Mouse (Mus musculus): ENCODE measurements around the gene Gm48552.

Gene Gm48552

GRCm38 (mm10) chr10:81419111-81419928 is 30.5 kb downstream of the Gm48552 start:
- DNase-seq (ENCODE audit: low read depth): no peak

DNA sequence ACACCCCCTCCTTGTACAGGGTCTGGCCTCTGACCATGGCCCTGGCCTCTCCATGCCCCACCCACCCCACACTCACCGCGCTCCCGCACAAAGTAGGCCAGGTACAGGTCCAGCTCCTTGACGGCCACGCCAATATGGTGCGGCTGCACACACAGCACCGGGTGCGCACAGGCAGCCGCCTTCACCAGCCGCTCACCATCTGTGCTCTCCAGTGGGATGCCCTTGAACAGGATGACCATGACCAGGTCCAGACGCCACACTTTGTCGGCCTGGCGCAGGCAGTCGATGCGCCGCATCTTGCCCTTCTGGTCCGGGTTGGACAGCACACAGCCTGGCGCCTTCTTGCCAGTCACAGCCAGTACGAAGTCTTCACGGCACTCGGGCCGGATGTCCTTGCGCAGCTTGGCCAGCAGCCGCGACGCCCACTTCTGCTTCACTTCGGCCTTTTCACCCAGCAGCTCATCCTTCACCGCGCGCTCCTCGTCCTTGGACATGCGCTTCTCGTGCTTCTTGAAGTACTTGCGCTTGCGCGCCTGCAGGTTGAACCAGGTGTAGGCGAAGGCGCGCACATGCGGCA is 31.5 kb downstream of the Gm48552 start:
- no peak for DNase-seq (ENCODE audit: low read depth)

DNA sequence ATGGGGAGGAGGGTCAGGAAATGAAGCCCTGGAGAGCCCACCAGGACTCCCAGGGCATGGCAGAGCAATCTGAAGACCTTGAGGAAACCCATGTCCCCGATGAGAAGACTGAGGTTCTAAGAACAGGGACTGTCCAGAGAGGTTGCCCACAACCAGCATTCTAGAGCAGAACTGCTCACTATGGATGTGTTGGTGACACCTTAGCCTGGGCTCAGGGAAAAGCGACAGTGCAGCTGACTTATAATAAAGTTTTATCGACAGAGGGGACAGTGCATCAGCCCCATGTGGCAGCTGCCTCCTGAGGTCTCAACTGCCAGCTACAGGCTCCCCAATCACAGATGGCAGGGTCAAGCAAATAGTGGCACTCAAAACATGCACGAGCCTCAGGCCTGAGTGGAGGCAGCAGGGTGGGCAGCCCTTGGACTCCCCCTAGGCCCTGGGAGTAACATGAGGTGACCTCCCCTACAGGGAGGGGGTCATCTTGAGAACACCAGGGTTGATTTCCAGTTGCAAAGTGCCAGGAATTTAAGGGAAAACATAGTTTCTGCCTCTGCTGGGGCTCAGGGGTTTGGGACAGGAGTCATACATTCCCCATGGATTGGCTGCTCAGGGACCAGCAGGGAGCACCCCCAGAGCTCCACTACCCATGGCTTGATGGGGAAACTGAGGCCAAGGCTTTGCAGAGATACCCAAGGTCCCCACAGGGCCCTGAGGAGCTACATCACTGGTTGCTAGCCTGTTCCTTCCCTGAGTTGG is 32.4 kb downstream of the Gm48552 start:
- DNase-seq (ENCODE audit: low read depth): no peak

DNA sequence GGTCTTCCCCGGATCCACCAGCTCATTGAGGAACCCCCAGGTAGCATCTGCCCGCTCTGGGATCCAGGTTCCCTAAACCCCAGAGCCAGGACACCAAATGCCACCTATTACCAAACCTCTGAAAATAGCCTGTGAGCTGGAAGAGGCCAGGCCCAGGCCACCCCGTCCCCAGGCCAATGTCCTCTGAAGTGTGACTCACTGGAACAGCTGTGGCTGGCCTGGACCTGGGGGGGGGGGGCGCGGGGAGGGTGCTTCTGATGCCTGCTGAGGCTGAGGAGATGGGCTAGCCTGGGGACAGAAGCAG is 32.9 kb downstream of the Gm48552 start:
- DNase-seq (ENCODE audit: low read depth): no peak

GRCm38 (mm10) chr10:81422191-81422590 is 33.4 kb downstream of the Gm48552 start:
- no peak for DNase-seq (ENCODE audit: low read depth)

DNA sequence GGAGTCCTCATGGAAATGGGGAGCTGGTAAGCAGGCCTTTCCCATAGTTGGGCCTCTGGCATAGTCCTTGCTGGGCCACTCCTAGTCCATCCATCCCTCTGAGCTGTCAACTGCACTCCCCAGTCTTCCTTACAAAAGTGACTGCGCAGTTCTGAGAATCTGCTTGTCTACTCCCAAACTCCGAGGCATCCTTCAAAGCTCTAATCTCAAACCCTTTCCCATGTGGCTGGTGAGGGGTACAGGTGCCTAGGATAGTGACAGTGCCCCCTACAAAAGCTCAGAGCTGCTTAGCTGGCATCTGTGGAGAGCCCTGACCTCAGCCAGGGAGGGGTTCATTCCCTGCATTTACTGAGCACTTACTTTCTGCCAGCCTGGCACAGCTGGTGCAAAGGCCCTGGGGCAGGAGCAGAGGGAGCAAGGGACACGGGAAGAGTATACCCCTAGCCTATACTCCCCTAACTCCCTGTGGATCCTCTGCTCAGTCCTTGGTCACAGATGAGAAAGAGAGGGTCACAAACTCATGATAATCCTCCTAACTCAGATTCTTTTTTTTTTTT is 33.9 kb downstream of the Gm48552 start:
- no peak for DNase-seq (ENCODE audit: low read depth)

GRCm38 (mm10) chr10:81423476-81424245 is 34.9 kb downstream of the Gm48552 start:
- no peak for DNase-seq (ENCODE audit: low read depth)

DNA sequence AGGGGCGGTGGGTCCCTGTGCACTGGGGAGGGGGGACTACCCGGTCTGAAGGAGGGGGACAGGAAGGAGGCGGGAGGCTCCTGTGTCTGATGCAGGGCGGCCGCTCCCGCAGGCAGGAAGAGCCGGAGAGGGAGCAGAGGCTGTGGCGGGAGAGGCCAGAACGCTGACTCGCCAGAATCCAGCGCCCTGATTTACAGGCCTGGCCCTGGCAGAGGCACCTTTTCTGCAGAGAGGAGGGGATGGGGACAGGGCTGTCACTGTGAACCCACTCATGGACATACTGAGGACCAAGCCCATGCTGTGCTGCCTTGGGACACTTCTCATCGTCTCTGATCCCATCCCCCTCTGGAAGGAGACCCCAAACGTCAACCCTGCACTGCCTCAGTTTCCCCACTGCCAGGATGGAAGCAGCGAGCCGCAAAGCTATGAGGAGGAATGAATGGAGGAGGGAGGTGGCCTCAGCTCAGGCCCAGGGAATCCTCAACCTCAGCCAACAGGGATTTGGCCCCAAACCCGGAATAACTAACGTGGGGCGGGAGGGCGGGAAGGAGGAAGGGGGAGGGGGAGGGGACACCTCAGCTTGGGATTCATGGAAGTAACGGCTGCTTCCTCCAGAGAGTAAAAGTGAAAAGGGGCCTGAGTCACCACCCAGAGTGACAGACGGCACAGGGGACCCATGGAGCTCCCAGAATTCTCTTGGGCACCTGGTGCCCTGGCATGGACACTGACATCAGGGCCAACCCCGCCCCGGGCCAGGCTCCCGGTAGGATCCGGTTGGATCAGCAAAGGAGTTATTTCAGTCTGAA is 35.6 kb downstream of the Gm48552 start:
- no peak for DNase-seq (ENCODE audit: low read depth)

GRCm38 (mm10) chr10:81425236-81425850 is 36.5 kb downstream of the Gm48552 start:
- no peak for DNase-seq (ENCODE audit: low read depth)

- no peak for DNase-seq (ENCODE audit: low read depth)
Measured at GRCm38 (mm10) chr10:81426081-81426671, 37.4 kb downstream of the Gm48552 start.

DNA sequence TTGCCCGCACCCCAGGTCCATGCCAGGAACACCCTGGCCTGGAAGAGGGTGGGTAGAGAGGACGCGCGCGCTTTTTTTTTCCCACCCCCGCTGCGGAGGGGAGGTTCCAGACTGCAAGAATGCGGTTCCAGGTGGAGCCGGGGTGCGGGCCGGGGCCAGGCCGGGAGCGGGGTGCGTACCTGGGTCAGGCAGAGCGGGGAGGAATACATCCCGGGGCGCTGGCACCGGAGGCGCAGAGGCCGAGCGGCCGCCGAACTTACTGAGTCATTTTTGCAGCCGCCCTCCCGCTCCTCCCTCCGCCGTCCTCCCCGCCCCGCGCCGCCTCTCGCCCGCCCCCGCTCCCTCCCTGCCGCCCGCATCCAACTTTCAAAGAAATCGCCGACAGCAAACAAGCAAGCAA is 38.1 kb downstream of the Gm48552 start:
- no peak for DNase-seq (ENCODE audit: low read depth)

- no peak for DNase-seq (ENCODE audit: low read depth)
Measured at GRCm38 (mm10) chr10:81427327-81427726, 38.5 kb downstream of the Gm48552 start.

DNA sequence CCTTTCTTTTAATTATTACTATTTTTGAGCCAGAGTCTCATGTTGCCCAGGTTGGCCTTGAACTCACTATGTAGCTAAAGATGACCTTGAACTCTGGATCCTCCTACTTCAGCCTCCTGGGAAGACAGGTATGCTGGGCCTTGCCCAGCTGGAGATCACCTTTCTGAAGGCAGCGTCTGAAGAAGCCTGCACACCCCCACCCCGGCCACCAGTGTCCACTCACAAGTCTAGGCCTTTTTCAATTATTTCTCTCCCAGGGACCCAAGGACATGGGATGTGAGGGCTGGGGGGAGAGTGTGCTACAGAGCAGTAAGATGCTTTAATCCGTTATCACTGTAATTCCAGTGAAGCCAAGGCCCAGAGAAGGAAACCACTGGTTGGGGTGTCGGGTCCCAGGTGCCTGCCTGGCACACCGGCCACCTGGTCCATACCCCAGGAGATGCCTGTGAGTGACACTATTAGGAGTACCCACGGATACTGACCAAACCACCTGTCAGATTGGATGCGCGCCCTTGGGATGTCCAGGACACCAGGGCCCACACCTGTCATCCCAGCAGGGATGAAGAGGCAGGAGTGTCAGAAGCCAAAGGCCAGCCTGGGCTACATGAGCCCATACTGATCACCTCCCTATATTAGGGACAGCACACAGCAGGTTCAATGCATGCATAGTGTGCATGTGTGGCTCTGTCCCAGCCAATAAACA is 39.1 kb downstream of the Gm48552 start:
- no peak for DNase-seq (ENCODE audit: low read depth)

DNA sequence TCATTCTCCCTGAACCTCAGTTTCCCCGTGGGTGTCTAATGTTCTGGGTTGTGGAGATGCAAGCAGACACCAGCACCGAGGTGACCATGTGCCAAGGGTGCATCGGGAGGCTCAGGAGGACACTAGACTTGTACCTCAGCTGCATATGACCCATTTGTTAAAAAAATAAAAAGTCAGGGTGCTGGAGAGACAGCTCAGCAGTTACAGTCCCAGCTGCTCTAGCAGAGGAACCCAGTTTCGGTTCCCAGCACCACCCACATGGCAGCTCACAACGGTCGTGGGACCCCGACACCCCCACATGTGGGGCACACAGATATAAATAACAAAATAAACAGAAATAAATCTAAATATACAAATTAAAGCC is 39.7 kb downstream of the Gm48552 start:
- DNase-seq (ENCODE audit: low read depth): no peak

- DNase-seq (ENCODE audit: low read depth): no peak
Measured at GRCm38 (mm10) chr10:81429092-81429491, 40.3 kb downstream of the Gm48552 start.

DNA sequence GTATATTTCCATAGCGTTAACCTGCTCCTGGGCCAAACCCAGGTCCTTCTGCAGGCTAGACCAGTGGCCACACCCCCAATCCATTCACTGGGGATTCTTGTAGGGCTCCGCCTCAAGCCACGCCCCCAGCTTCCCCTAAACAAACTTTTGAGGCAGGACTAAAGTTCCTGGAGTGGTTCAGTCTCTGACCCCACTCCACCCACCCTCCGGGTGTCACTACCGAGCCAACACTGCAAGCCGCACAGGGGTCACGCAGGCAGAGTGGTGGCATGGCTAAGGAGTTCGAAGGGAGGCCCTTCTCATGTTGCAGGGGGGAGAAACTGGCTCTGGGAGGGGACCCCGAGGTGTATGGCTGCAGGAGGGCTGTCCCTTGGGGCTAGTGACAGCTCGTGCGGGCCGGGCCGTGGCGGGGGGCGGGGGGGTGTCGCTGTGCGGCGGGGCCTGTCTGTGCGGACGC is 40.8 kb downstream of the Gm48552 start:
- DNase-seq (ENCODE audit: low read depth): peak; percentile 95

GRCm38 (mm10) chr10:81430141-81430830 is 41.5 kb downstream of the Gm48552 start:
- peak; percentile 70 for DNase-seq (ENCODE audit: low read depth)

DNA sequence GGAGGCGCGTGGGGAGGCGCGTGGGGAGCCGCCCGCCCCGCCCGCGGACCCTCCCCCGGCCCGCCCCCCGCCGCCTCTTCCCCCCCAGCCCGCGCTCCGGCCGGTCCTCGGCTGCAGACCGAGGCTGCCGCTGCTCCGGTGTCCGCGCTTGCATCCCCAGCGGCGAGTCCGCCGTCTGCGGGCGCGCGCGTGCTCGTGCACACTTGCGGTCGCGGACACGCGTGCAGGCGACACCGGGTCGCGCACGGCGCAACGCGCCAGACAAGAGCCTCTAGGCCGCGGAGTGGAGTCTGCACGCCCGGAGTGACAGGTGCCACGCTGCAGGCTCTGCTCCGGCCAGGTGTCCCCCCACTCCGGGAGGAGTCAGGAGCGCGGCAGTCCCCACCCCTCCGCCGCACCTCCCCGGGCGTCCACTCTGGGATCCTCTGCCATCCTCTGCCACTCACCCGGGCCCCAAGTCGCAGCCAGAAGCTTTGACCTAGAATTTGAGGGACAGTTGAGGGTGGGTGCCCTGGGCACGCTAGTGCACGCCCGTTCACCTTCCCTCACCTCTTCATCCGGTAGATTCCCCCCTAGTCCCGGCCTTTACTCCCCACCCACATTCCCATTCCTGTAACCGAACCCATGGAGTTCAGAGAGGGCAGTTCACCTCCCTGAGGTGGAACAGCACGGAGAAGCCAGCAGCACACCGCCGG is 42.2 kb downstream of the Gm48552 start:
- DNase-seq (ENCODE audit: low read depth): peak; percentile 32
